ENCODE assay signal across 24 mouse cellular contexts in genomic region chr16:92988000-92988399, GRCm38 (mm10).
DNase-seq lines count a peak whose midpoint lies in the region; TF ChIP-seq lines count a peak whose summit lies in the region.
"Had no signal": no experiment of that assay in that cellular context is flagged by ENCODE, and none has a peak within 500 bp of the region (broad histone marks: within the 10 kb centered on the region; RNA-seq: fewer than 3 reads in every experiment).

No protein-coding gene starts in this region.

- DNase-seq in heart, adult 11 months, result peak; percentile 70
- no peak for DNase-seq in heart, postnatal 10 days
- DNase-seq in left cerebral cortex, adult 2 months (ENCODE audit: extremely low spot score in 1 of 2, low spot score in 2 of 2), result no peak
- DNase-seq in left cerebral cortex, adult 8-10 months (ENCODE audit: low spot score in 2 of 2), result no peak
- peak; percentile 37 for DNase-seq in CH12.LX (ENCODE audit: extremely low read depth)
- peak; percentile 33 for DNase-seq in induced T-regulatory cell, adult 2 months (ENCODE audit: low read depth)
- no peak for DNase-seq in cerebellum, adult 18-20 months
- no peak for DNase-seq in kidney, adult 11 months
- DNase-seq: adrenal gland, postnatal 36 days; cerebellum, adult 2 months; gastrocnemius, postnatal 36 days; heart, postnatal 36 days; kidney, adult 2 months; kidney, postnatal 36 days; liver, embryonic 13.5 days; lung, postnatal 10 days; right cerebral cortex, postnatal 4 days; thymus, postnatal 25 days had no signal

- peak; percentile 61 for TF ChIP-seq RAD21 in CH12.LX (IDR thresholded peaks at IDR 0.05; ENCODE audit: low read depth, low read length)

- no peak overlapping the region for H3K9ac ChIP-seq in CH12.LX (ENCODE audit: insufficient read depth, low read depth)
- H3K9ac ChIP-seq: forebrain, embryonic 12.5 days; hindbrain, embryonic 15.5 days; limb, embryonic 12.5 days; liver, embryonic 13.5 days had no signal

- H3K27ac ChIP-seq in left cerebral cortex, adult 2 months, result no peak overlapping the region
- no peak overlapping the region for H3K27ac ChIP-seq in CH12.LX (ENCODE audit: insufficient read depth, low read depth)
- H3K27ac ChIP-seq: forebrain, embryonic 12.5 days; heart, embryonic 10.5 days; hindbrain, embryonic 15.5 days; limb, embryonic 12.5 days; liver, embryonic 13.5 days had no signal

- H3K4me2 ChIP-seq in CH12.LX (ENCODE audit: insufficient read depth, low read depth, poor library complexity, severe bottlenecking), result no peak overlapping the region
- H3K4me2 ChIP-seq: forebrain, embryonic 12.5 days; hindbrain, embryonic 15.5 days; limb, embryonic 12.5 days; liver, embryonic 13.5 days had no signal

- H3K79me2 ChIP-seq in CH12.LX (replicated peaks; ENCODE audit: control insufficient read depth, extremely low read depth, insufficient read depth, poor library complexity, severe bottlenecking), result no peaks in the 10 kb centered on the region

- TF ChIP-seq CTCF in left cerebral cortex, adult 2 months (IDR thresholded peaks at IDR 0.05), result peak; percentile 22
- TF ChIP-seq CTCF in CH12.LX (conservative IDR thresholded peaks at IDR 0.05 in 1 of 2, IDR thresholded peaks at IDR 0.05 in 1 of 2; ENCODE audit: low read depth in 2 of 2, low read length in 2 of 2), result peak in 1 of 2 experiments; percentile 63; a peak in 2 of 4 replicates

- intact Hi-C loops in heart, postnatal 10 days (cut with DNase I), result no loop called here
- intact Hi-C loops in left cerebral cortex, adult 2 months (cut with DNase I), result no loop called here

- no peak for TF ChIP-seq POLR2A in CH12.LX (IDR thresholded peaks at IDR 0.05; ENCODE audit: low read depth, low read length)

- no peaks in the 10 kb centered on the region for H3K4me1 ChIP-seq in CH12.LX (ENCODE audit: control insufficient read depth in 1 of 2, insufficient read depth in 2 of 2)
- H3K4me1 ChIP-seq: heart, embryonic 10.5 days; liver, embryonic 13.5 days had no signal

- H3K27me3 ChIP-seq in CH12.LX (replicated peaks), result no peaks in the 10 kb centered on the region
- H3K27me3 ChIP-seq: forebrain, embryonic 12.5 days; hindbrain, embryonic 15.5 days; liver, embryonic 13.5 days had no signal

- no peak overlapping the region for H3K4me3 ChIP-seq in left cerebral cortex, adult 2 months
- H3K4me3 ChIP-seq in CH12.LX (replicated peaks in 1 of 3; ENCODE audit: low read depth in 2 of 3, low read length in 2 of 3, poor library complexity in 1 of 3), result no peak overlapping the region
- H3K4me3 ChIP-seq: forebrain, embryonic 12.5 days; heart, embryonic 10.5 days; hindbrain, embryonic 15.5 days; limb, embryonic 12.5 days; liver, embryonic 13.5 days; megakaryocyte, embryonic 14.5 days had no signal

- in situ Hi-C loops in CH12.LX (cut with MboI; ENCODE audit: low pct_ligation_motif_present, low pct_unique_long_range_greater_than_20kb, low sequenced_read_pairs), result loop anchor here (25.0 kb wide), 2 partner anchors 426 to 449 kb away; no protein-coding TSS in a partner anchor

- H3K36me3 ChIP-seq in CH12.LX (replicated peaks in 1 of 2; ENCODE audit: control insufficient read depth in 1 of 2, insufficient read depth in 1 of 2, low read length in 1 of 2), result no peaks in the 10 kb centered on the region
- H3K36me3 ChIP-seq: forebrain, embryonic 12.5 days; G1E; heart, embryonic 10.5 days; hindbrain, embryonic 15.5 days; limb, embryonic 12.5 days; liver, embryonic 13.5 days had no signal

- dilution Hi-C loops in CH12.LX (cut with MboI; ENCODE audit: extremely low pct_ligation_motif_present, extremely low pct_unique_long_range_greater_than_20kb, low sequenced_read_pairs), result no loop called here

- TF ChIP-seq EP300 in CH12.LX (IDR thresholded peaks at IDR 0.05; ENCODE audit: low read length), result no peak

- no peaks in the 10 kb centered on the region for H3K9me3 ChIP-seq in CH12.LX (replicated peaks; ENCODE audit: low read length)
- H3K9me3 ChIP-seq: forebrain, embryonic 12.5 days; G1E; heart, embryonic 10.5 days; hindbrain, embryonic 15.5 days; limb, embryonic 12.5 days; liver, embryonic 13.5 days had no signal

TF ChIP-seq in CH12.LX, 34 proteins besides CTCF, POLR2A, EP300 and RAD21:
- TF ChIP-seq SIN3A (IDR thresholded peaks at IDR 0.05; ENCODE audit: low read length) (no peak), SMC3 (IDR thresholded peaks at IDR 0.05; ENCODE audit: low read depth, low read length) (peak; percentile 74), ZNF384 (IDR thresholded peaks at IDR 0.05; ENCODE audit: low read depth, low read length) (no peak), ETS1 (conservative IDR thresholded peaks at IDR 0.05; ENCODE audit: low read depth, low read length) (no peak), KAT2A (IDR thresholded peaks at IDR 0.05; ENCODE audit: insufficient replicate concordance, low read length) (no peak), BHLHE40 (IDR thresholded peaks at IDR 0.05; ENCODE audit: low read depth, low read length) (no peak)

Comparison
In these comparisons a context has a peak if more than half of its experiments do, and no peak if none do; other contexts are left out.
1. DNase-seq: peak in heart, adult 11 months (single experiment), CH12.LX (single experiment) and induced T-regulatory cell, adult 2 months (single experiment); none in heart, postnatal 10 days (0 of 2), left cerebral cortex, adult 2 months (0 of 2), left cerebral cortex, adult 8-10 months (0 of 2), cerebellum, adult 18-20 months (0 of 2) and kidney, adult 11 months (single experiment).